Mouse (Mus musculus): ENCODE data around the gene Bri3. TPM values are rescaled to one million over a fixed set of nuclear protein-coding genes. Genes with fewer than 3 reads are reported as not detected.

Gene Bri3
- total and polyA plus RNA-seq, 3 experiments, result 21.6 to 40.5 TPM; not detected in 1

- Histone ChIP-seq H3K79me2 (ENCODE audit: control insufficient read depth, insufficient read depth, low read length, poor library complexity) (no peaks in the 10 kb centered on the region), H3K4me1 (ENCODE audit: control insufficient read depth in 1 of 2, insufficient read depth in 2 of 2, low read length in 2 of 2) (peaks cover 0 to 16% of the 10 kb centered on the region in 2 experiments; a peak in 2 of 4 replicates), H3K27me3 (ENCODE audit: control insufficient read depth in 1 of 2, insufficient read depth in 2 of 2, low read length in 2 of 2) (no peaks in the 10 kb centered on the region), H3K27ac (ENCODE audit: control insufficient read depth, low read depth, low read length) (no peak overlapping the region), H3K4me3 (ENCODE audit: control insufficient read depth in 1 of 2, insufficient read depth in 1 of 2, low read depth in 2 of 2, low read length in 2 of 2) (no peak overlapping the region), H3K9me3 (replicated peaks; ENCODE audit: insufficient read depth, low read length) (no peaks in the 10 kb centered on the region), H3K9ac (ENCODE audit: control insufficient read depth, low read depth, low read length, poor library complexity, severe bottlenecking) (no peak overlapping the region), H3K36me3 (ENCODE audit: control insufficient read depth in 1 of 2, insufficient read depth in 2 of 2, low read length in 2 of 2) (peaks cover 0 to 8% of the 10 kb centered on the region in 2 experiments; a peak in 1 of 4 replicates)
- no peak for TF ChIP-seq TBP (IDR thresholded peaks at IDR 0.05; ENCODE audit: low read depth, low read length)
- TF ChIP-seq MYC (IDR thresholded peaks at IDR 0.05; ENCODE audit: low read depth, low read length), result no peak
- TF ChIP-seq TCF12 (IDR thresholded peaks at IDR 0.05; ENCODE audit: low read depth, low read length), result no peak
- TF ChIP-seq MAZ (IDR thresholded peaks at IDR 0.05; ENCODE audit: low read depth, low read length), result no peak
- TF ChIP-seq GABPA (IDR thresholded peaks at IDR 0.05; ENCODE audit: low read depth, low read length), result no peak
- TF ChIP-seq CTCF (IDR thresholded peaks at IDR 0.05 in 2 of 3, conservative IDR thresholded peaks at IDR 0.05 in 1 of 3; ENCODE audit: control insufficient read depth in 1 of 3, insufficient read depth in 1 of 3, low read depth in 2 of 3, low read length in 3 of 3, poor library complexity in 1 of 3, severe bottlenecking in 1 of 3), result no peak
- TF ChIP-seq EP300 (IDR thresholded peaks at IDR 0.05; ENCODE audit: low read depth in 1 of 2, low read length in 2 of 2), result no peak
- no peak for TF ChIP-seq CHD1 (IDR thresholded peaks at IDR 0.05; ENCODE audit: low read depth, low read length)
- no peak for TF ChIP-seq ZC3H11A (IDR thresholded peaks at IDR 0.05; ENCODE audit: low read depth, low read length)
- no peak for TF ChIP-seq USF1 (IDR thresholded peaks at IDR 0.05; ENCODE audit: low read depth, low read length)
- TF ChIP-seq ELF1 (IDR thresholded peaks at IDR 0.05; ENCODE audit: low read depth, low read length), result no peak
- no peak for TF ChIP-seq UBTF (IDR thresholded peaks at IDR 0.05; ENCODE audit: borderline replicate concordance, insufficient read depth, low read depth, low read length)
- TF ChIP-seq MEF2A (IDR thresholded peaks at IDR 0.05; ENCODE audit: extremely low read depth, insufficient replicate concordance, low read depth, low read length, poor library complexity, severe bottlenecking), result no peak
- no peak for TF ChIP-seq MXI1 (IDR thresholded peaks at IDR 0.05; ENCODE audit: low read depth, low read length)
- no peak for DNase-seq (ENCODE audit: low read depth, low spot score)
Measured at GRCm38 (mm10) chr5:144284599-144284998, 40.4 kb downstream of the Bri3 start.

GRCm38 (mm10) chr5:144286591-144287266, 42.5 kb downstream of the Bri3 start:
- Histone ChIP-seq H3K79me2 (ENCODE audit: control insufficient read depth, insufficient read depth, low read length, poor library complexity) (no peaks in the 10 kb centered on the region), H3K27me3 (ENCODE audit: control insufficient read depth in 1 of 2, insufficient read depth in 2 of 2, low read length in 2 of 2) (no peaks in the 10 kb centered on the region), H3K9ac (ENCODE audit: control insufficient read depth, low read depth, low read length, poor library complexity, severe bottlenecking) (no peak overlapping the region), H3K36me3 (ENCODE audit: control insufficient read depth in 1 of 2, insufficient read depth in 2 of 2, low read length in 2 of 2) (peaks cover 0 to 8% of the 10 kb centered on the region in 2 experiments; a peak in 1 of 4 replicates), H3K4me1 (ENCODE audit: control insufficient read depth in 1 of 2, insufficient read depth in 2 of 2, low read length in 2 of 2) (peaks cover 0 to 16% of the 10 kb centered on the region in 2 experiments; a peak in 2 of 4 replicates), H3K27ac (ENCODE audit: control insufficient read depth, low read depth, low read length) (no peak overlapping the region), H3K4me3 (ENCODE audit: control insufficient read depth in 1 of 2, insufficient read depth in 1 of 2, low read depth in 2 of 2, low read length in 2 of 2) (no peak overlapping the region), H3K9me3 (replicated peaks; ENCODE audit: insufficient read depth, low read length) (no peaks in the 10 kb centered on the region)
- no peak for DNase-seq (ENCODE audit: low read depth, low spot score)
- no peak for TF ChIP-seq ZC3H11A (IDR thresholded peaks at IDR 0.05; ENCODE audit: low read depth, low read length)
- TF ChIP-seq USF2 (IDR thresholded peaks at IDR 0.05; ENCODE audit: borderline replicate concordance in 1 of 2, insufficient read depth in 1 of 2, low read depth in 1 of 2, low read length in 2 of 2), result no peak
- TF ChIP-seq POLR2AphosphoS2 (IDR thresholded peaks at IDR 0.05; ENCODE audit: low read length), result no peak
- TF ChIP-seq CHD1 (IDR thresholded peaks at IDR 0.05; ENCODE audit: low read depth, low read length), result no peak
- no peak for TF ChIP-seq ZMIZ1 (IDR thresholded peaks at IDR 0.05; ENCODE audit: low read depth, low read length)
- TF ChIP-seq SIN3A (IDR thresholded peaks at IDR 0.05; ENCODE audit: low read length), result no peak
- no peak for TF ChIP-seq NELFE (IDR thresholded peaks at IDR 0.05; ENCODE audit: low read depth, low read length)
- no peak for TF ChIP-seq EP300 (IDR thresholded peaks at IDR 0.05; ENCODE audit: low read depth in 1 of 2, low read length in 2 of 2)
- no peak for TF ChIP-seq POLR2A (IDR thresholded peaks at IDR 0.05; ENCODE audit: control insufficient read depth in 1 of 2, insufficient read depth in 1 of 2, low read depth in 1 of 2, low read length in 2 of 2, poor library complexity in 1 of 2)
- no peak for TF ChIP-seq JUND (IDR thresholded peaks at IDR 0.05; ENCODE audit: low read depth, low read length)
- TF ChIP-seq GABPA (IDR thresholded peaks at IDR 0.05; ENCODE audit: low read depth, low read length), result no peak
- no peak for TF ChIP-seq NRF1 (IDR thresholded peaks at IDR 0.05; ENCODE audit: insufficient read depth, low read depth, low read length, poor library complexity, severe bottlenecking)
- no peak for TF ChIP-seq UBTF (IDR thresholded peaks at IDR 0.05; ENCODE audit: borderline replicate concordance, insufficient read depth, low read depth, low read length)
- TF ChIP-seq MXI1 (IDR thresholded peaks at IDR 0.05; ENCODE audit: low read depth, low read length), result no peak
- TF ChIP-seq MAX (IDR thresholded peaks at IDR 0.05; ENCODE audit: low read length), result no peak
- no peak for TF ChIP-seq BHLHE40 (IDR thresholded peaks at IDR 0.05; ENCODE audit: borderline replicate concordance, low read depth, low read length)
- TF ChIP-seq MYC (IDR thresholded peaks at IDR 0.05; ENCODE audit: low read depth, low read length), result no peak
- no peak for TF ChIP-seq MYB (IDR thresholded peaks at IDR 0.05; ENCODE audit: low read depth, low read length)
- no peak for TF ChIP-seq ZNF384 (IDR thresholded peaks at IDR 0.05; ENCODE audit: low read depth, low read length)
